Mouse (Mus musculus): Measurements from ENCODE around the gene Mipol1.

DNA sequence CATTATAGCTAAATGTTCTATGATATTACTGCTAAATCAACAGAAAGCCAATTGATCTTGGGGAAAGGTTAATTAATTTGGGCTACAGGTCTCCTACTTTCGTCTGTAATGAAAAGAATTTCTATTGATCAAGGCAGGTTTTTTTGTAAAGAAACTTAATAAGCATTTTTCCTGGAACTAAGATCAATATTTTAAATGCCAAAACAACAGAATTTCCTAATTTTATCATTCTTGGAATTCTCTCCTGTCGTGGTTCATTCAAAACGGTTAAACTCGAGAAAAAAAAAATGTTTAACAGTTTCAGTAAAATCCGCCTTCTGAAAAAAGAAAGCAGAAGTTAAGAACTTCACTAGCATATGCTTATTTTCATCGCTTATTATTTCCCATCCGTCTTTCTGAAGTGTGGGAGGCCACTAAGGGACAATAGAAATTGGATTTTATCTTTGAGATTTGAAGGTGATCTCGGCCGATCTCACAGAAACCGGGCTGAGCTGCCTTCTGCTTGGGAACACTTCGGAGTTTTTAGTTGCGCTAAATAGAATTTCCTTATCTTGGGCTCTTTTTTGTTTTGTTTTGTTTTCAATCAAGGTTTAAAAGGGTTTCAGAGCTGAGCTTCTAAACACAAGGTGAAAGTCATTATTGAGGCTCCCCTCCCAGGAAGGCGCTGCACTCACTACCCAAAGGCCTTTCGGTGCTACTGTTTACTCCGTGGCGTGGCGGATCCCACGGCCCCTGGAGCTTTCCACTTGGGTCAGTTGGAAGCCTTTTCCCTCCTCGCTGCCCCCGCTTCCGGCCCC lies 307.8 kb downstream of the Mipol1 start:
- TF ChIP-seq GATA1 (IDR thresholded peaks at IDR 0.05; ENCODE audit: low read length): no peak
- TF ChIP-seq TAL1 (IDR thresholded peaks at IDR 0.05; ENCODE audit: low read length): no peak
